Mouse (Mus musculus) MEL (cell line): ENCODE data around the gene Sarm1. TPM values are rescaled to one million over a fixed set of nuclear protein-coding genes. Genes with fewer than 3 reads are reported as not detected.

Experiments
- DNase-seq: peaks from one replicate; pipeline ENCODE4 v3.0.0; 2011; ENCODE audit warnings: low read depth, low spot score
- H3K27ac ChIP-seq: 2 replicates; pipeline ENCODE4 v1.5.1; 2012; ENCODE audit warnings: low read depth, mild to moderate bottlenecking, control low read depth, low read length, moderate library complexity; ENCODE audit not compliant: control insufficient read depth
- H3K27me3 ChIP-seq, 2 experiments: fragments of 150-350 bp in 1 of 2; sonication (generic) in 1 of 2; 2 replicates each; pipeline ENCODE4 v1.6.1; 2012; ENCODE audit warnings: low read length in 2 of 2, mild to moderate bottlenecking in 2 of 2, improper control_type of control experiment in 1 of 2, moderate library complexity in 1 of 2; ENCODE audit not compliant: insufficient read depth in 2 of 2, control insufficient read depth in 1 of 2
- H3K36me3 ChIP-seq, 2 experiments: 2 replicates each; pipeline ENCODE4 v1.6.1; 2012 to 2014; ENCODE audit warnings: low read length in 2 of 2, improper control_type of control experiment in 1 of 2, inconsistent platforms in 1 of 2, mild to moderate bottlenecking in 1 of 2; ENCODE audit not compliant: insufficient read depth in 2 of 2, control insufficient read depth in 1 of 2
- H3K4me1 ChIP-seq, 2 experiments: fragments of 150-350 bp in 1 of 2; sonication (generic) in 1 of 2; 2 replicates each; pipeline ENCODE4 v1.6.1; 2012; ENCODE audit warnings: low read length in 2 of 2, improper control_type of control experiment in 1 of 2, mild to moderate bottlenecking in 1 of 2; ENCODE audit not compliant: insufficient read depth in 2 of 2, control insufficient read depth in 1 of 2
- H3K4me3 ChIP-seq, 2 experiments: fragments of 150-350 bp in 1 of 2; sonication (generic) in 1 of 2; 2 replicates each; pipeline ENCODE4 v1.5.1; 2012; ENCODE audit warnings: low read depth in 2 of 2, low read length in 2 of 2, mild to moderate bottlenecking in 2 of 2, moderate library complexity in 2 of 2, control low read depth in 1 of 2, improper control_type of control experiment in 1 of 2; ENCODE audit not compliant: control insufficient read depth in 1 of 2, insufficient read depth in 1 of 2
- H3K79me2 ChIP-seq: 2 replicates; pipeline ENCODE4 v1.6.1; 2012; ENCODE audit warnings: mild to moderate bottlenecking, low read length, moderate library complexity; ENCODE audit not compliant: control insufficient read depth, poor library complexity, insufficient read depth
- H3K9ac ChIP-seq: 2 replicates; pipeline ENCODE4 v1.6.1; 2012; ENCODE audit warnings: low read depth, mild to moderate bottlenecking, control low read depth, low read length, moderate library complexity; ENCODE audit not compliant: control insufficient read depth, poor library complexity, severe bottlenecking
- H3K9me3 ChIP-seq: fragments of 150-350 bp; sonication (generic); replicated peaks from 2 replicates; pipeline ENCODE4 v1.6.1; 2012; ENCODE audit warnings: mild to moderate bottlenecking, low read length, improper control_type of control experiment, moderate library complexity; ENCODE audit not compliant: insufficient read depth
- BHLHE40 ChIP-seq: IDR thresholded peaks from 2 replicates; pipeline ENCODE4 v1.6.1; 2012; ENCODE audit warnings: low read depth, mild to moderate bottlenecking, inconsistent platforms, low read length, improper control_type of control experiment, borderline replicate concordance
- CHD1 ChIP-seq: IDR thresholded peaks from 2 replicates; pipeline ENCODE4 v1.6.1; 2012; ENCODE audit warnings: low read depth, mild to moderate bottlenecking, inconsistent platforms, low read length, improper control_type of control experiment
- CHD2 ChIP-seq: IDR thresholded peaks from 2 replicates; pipeline ENCODE4 v1.6.1; 2011; ENCODE audit warnings: low read length, improper control_type of control experiment
- CTCF ChIP-seq, 3 experiments: IDR thresholded peaks in 2 of 3; conservative IDR thresholded peaks in 1 of 3; 2 replicates each; pipeline ENCODE4 v1.5.1; 2011 to 2012; ENCODE audit warnings: low read length in 3 of 3, low read depth in 2 of 3, mild to moderate bottlenecking in 2 of 3, improper control_type of control experiment in 1 of 3, inconsistent platforms in 1 of 3, mixed read lengths in 1 of 3, moderate library complexity in 1 of 3; ENCODE audit not compliant: control insufficient read depth in 1 of 3, insufficient read depth in 1 of 3, poor library complexity in 1 of 3, severe bottlenecking in 1 of 3
- E2F4 ChIP-seq: IDR thresholded peaks from 2 replicates; pipeline ENCODE4 v1.6.1; 2011; ENCODE audit warnings: low read depth, low read length, improper control_type of control experiment, borderline replicate concordance
- ELF1 ChIP-seq: IDR thresholded peaks from 2 replicates; pipeline ENCODE4 v1.6.1; 2014; ENCODE audit warnings: low read depth, mild to moderate bottlenecking, inconsistent platforms, low read length, improper control_type of control experiment, moderate library complexity
- ETS1 ChIP-seq: IDR thresholded peaks from 2 replicates; pipeline ENCODE4 v1.6.1; 2012; ENCODE audit warnings: low read depth, mild to moderate bottlenecking, inconsistent platforms, low read length, improper control_type of control experiment, moderate library complexity
- GABPA ChIP-seq: IDR thresholded peaks from 2 replicates; pipeline ENCODE4 v1.6.1; 2012; ENCODE audit warnings: low read depth, mild to moderate bottlenecking, inconsistent platforms, low read length, improper control_type of control experiment, moderate library complexity
- GATA1 ChIP-seq: IDR thresholded peaks from 2 replicates; pipeline ENCODE4 v1.6.1; 2011; ENCODE audit warnings: low read depth, low read length, improper control_type of control experiment
- JUND ChIP-seq: IDR thresholded peaks from 2 replicates; pipeline ENCODE4 v1.6.1; 2011; ENCODE audit warnings: low read depth, mild to moderate bottlenecking, improper control_type of control experiment, low read length
- KAT2A ChIP-seq: conservative IDR thresholded peaks from 2 replicates; pipeline ENCODE4 v1.6.1; 2012; ENCODE audit warnings: low read depth, low read length, improper control_type of control experiment, inconsistent platforms
- MAX ChIP-seq: IDR thresholded peaks from 2 replicates; pipeline ENCODE4 v1.6.1; 2011; ENCODE audit warnings: low read length, improper control_type of control experiment
- MAZ ChIP-seq: IDR thresholded peaks from 2 replicates; pipeline ENCODE4 v1.6.1; 2012; ENCODE audit warnings: low read depth, mild to moderate bottlenecking, inconsistent platforms, low read length, improper control_type of control experiment
- MXI1 ChIP-seq: IDR thresholded peaks from 2 replicates; pipeline ENCODE4 v1.6.1; 2011; ENCODE audit warnings: mild to moderate bottlenecking, low read depth, low read length, improper control_type of control experiment
- MYB ChIP-seq: IDR thresholded peaks from 2 replicates; pipeline ENCODE4 v1.6.1; 2011; ENCODE audit warnings: mild to moderate bottlenecking, low read depth, low read length, improper control_type of control experiment
- MYC ChIP-seq: IDR thresholded peaks from 2 replicates; pipeline ENCODE4 v1.6.1; 2011; ENCODE audit warnings: low read depth, mild to moderate bottlenecking, low read length, improper control_type of control experiment, moderate library complexity
- NELFE ChIP-seq: IDR thresholded peaks from 2 replicates; pipeline ENCODE4 v1.6.1; 2011; ENCODE audit warnings: low read depth, low read length, improper control_type of control experiment
- NRF1 ChIP-seq: IDR thresholded peaks from 2 replicates; pipeline ENCODE4 v1.6.1; 2014; ENCODE audit warnings: low read depth, mild to moderate bottlenecking, inconsistent platforms, low read length, improper control_type of control experiment, moderate library complexity; ENCODE audit not compliant: poor library complexity, insufficient read depth, severe bottlenecking
- POLR2A ChIP-seq, 2 experiments: IDR thresholded peaks; 2 replicates each; pipeline ENCODE4 v1.6.1; 2011 to 2012; ENCODE audit warnings: low read length in 2 of 2, mild to moderate bottlenecking in 2 of 2, control low read depth in 1 of 2, improper control_type of control experiment in 1 of 2, low read depth in 1 of 2, moderate library complexity in 1 of 2; ENCODE audit not compliant: control insufficient read depth in 1 of 2, insufficient read depth in 1 of 2, poor library complexity in 1 of 2
- POLR2AphosphoS5 ChIP-seq: IDR thresholded peaks from 2 replicates; pipeline ENCODE4 v1.6.1; 2012; ENCODE audit warnings: low read depth, borderline replicate concordance, mild to moderate bottlenecking, inconsistent platforms, low read length, moderate library complexity, mixed read lengths
- RAD21 ChIP-seq: IDR thresholded peaks from 2 replicates; pipeline ENCODE4 v1.6.1; 2011; ENCODE audit warnings: mild to moderate bottlenecking, low read depth, low read length, improper control_type of control experiment
- RCOR1 ChIP-seq: IDR thresholded peaks from 2 replicates; pipeline ENCODE4 v1.6.1; 2012; ENCODE audit warnings: low read depth, mild to moderate bottlenecking, inconsistent platforms, low read length, improper control_type of control experiment
- SIN3A ChIP-seq: IDR thresholded peaks from 2 replicates; pipeline ENCODE4 v1.6.1; 2012; ENCODE audit warnings: low read length, improper control_type of control experiment, inconsistent platforms
- SMC3 ChIP-seq: IDR thresholded peaks from 2 replicates; pipeline ENCODE4 v1.6.1; 2011; ENCODE audit warnings: low read depth, low read length, improper control_type of control experiment
- TAL1 ChIP-seq: IDR thresholded peaks from 2 replicates; pipeline ENCODE4 v1.6.1; 2012; ENCODE audit warnings: mild to moderate bottlenecking, inconsistent platforms, low read length, moderate library complexity, mixed read lengths
- TBP ChIP-seq: IDR thresholded peaks from 2 replicates; pipeline ENCODE4 v1.8.0; 2011; ENCODE audit warnings: low read depth, low read length, improper control_type of control experiment
- TCF12 ChIP-seq: IDR thresholded peaks from 2 replicates; pipeline ENCODE4 v1.6.1; 2014; ENCODE audit warnings: low read depth, mild to moderate bottlenecking, inconsistent platforms, low read length, improper control_type of control experiment, moderate library complexity
- UBTF ChIP-seq: IDR thresholded peaks from 2 replicates; pipeline ENCODE4 v1.6.1; 2012; ENCODE audit warnings: low read depth, mild to moderate bottlenecking, inconsistent platforms, low read length, improper control_type of control experiment, moderate library complexity, borderline replicate concordance; ENCODE audit not compliant: insufficient read depth
- USF1 ChIP-seq: IDR thresholded peaks from 2 replicates; pipeline ENCODE4 v1.6.1; 2014; ENCODE audit warnings: low read depth, mild to moderate bottlenecking, inconsistent platforms, low read length, improper control_type of control experiment, moderate library complexity
- USF2 ChIP-seq, 2 experiments: IDR thresholded peaks; 2 replicates each; pipeline ENCODE4 v1.6.1; 2011 to 2012; ENCODE audit warnings: improper control_type of control experiment in 2 of 2, low read length in 2 of 2, borderline replicate concordance in 1 of 2, inconsistent platforms in 1 of 2, low read depth in 1 of 2, mild to moderate bottlenecking in 1 of 2; ENCODE audit not compliant: insufficient read depth in 1 of 2
- ZC3H11A ChIP-seq: IDR thresholded peaks from 2 replicates; pipeline ENCODE4 v1.6.1; 2012; ENCODE audit warnings: low read depth, mild to moderate bottlenecking, inconsistent platforms, low read length, improper control_type of control experiment
- ZKSCAN1 ChIP-seq: IDR thresholded peaks from 2 replicates; pipeline ENCODE4 v1.6.1; 2012; ENCODE audit warnings: low read depth, mild to moderate bottlenecking, inconsistent platforms, low read length, improper control_type of control experiment, moderate library complexity
- ZMIZ1 ChIP-seq: IDR thresholded peaks from 2 replicates; pipeline ENCODE4 v1.6.1; 2012; ENCODE audit warnings: low read depth, mild to moderate bottlenecking, inconsistent platforms, low read length, improper control_type of control experiment, moderate library complexity
- ZNF384 ChIP-seq: IDR thresholded peaks from 2 replicates; pipeline ENCODE4 v1.6.1; 2012; ENCODE audit warnings: low read depth, mild to moderate bottlenecking, inconsistent platforms, low read length, improper control_type of control experiment
- polyA plus RNA-seq, 2 experiments: library from polyadenylated mRNA; stranded (reverse) in 1 of 2; unstranded in 1 of 2; fragments of >175 nt in 1 of 2; fragments of >200 nt in 1 of 2; gene quantifications; 2 replicates each; pipeline versions ENCODE4 v1.2.1 to v1.2.4; 2012; ENCODE audit warnings: low replicate concordance in 2 of 2, low read depth in 1 of 2; ENCODE audit not compliant: insufficient read length in 2 of 2, insufficient read depth in 1 of 2, missing spikeins in 1 of 2
- total RNA-seq: library from RNA; depleted of rRNA; stranded (reverse); fragments of 300-350 nt; gene quantifications from 2 replicates; pipeline ENCODE4 v1.2.3, GENCODE M21; 2012; rRNA removed

Sarm1 gene
- total RNA-seq: 0.73 and 1.1 TPM in 2 replicates
- polyA plus RNA-seq: 1 to 10 TPM in 1 of 2 experiments, not detected in 1; 4.3 TPM

DNA sequence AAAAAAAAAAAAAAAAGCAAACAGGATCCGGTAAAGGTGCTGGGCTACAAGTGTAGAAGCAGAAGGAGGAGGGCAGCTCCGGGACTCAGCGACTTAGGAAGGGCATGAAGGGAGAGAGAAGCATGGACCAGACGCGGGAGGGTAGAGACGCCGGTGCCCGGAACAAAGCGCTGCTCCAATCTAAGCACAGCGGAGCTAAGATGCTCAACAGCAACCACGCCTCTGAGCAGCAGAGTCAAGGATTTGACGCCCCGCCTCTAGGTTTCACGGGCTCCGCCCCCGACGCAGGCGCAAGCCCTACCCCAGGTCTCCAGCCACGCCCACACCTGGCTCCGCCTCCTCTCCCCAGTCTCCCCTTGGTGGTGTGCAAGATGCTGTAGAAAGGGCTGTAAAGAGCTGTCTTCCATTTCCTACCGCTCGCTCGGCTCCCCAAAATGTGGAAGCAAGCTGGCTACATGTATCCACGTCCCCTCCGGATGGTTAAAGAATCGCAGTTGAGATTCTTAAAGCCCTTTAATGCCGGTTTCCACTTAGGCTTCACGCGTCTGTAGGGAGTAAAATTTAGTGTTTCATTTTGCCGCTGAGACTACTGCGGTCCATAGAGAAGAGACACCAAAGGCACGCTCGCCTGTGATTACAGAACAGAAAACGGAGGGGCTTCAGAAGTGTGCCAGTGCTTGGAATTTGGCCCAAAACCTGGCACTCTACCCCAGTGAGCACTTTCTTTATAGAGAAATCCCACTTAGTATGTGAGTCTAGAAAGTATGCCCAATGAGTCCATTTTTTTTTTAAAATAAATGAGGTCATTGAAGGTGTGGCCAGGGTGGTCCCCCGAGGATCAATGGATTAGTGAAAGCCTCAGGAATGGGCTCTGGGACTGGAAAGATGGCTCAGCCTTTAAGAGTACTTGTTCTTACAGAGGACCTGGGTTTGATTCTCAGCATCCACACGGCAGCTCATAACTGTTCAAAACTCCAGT, at the start of gene Sarm1:
Gene Sarm1 (minus strand): TSS at position 211 of the 979 bp plus-strand sequence.
- peak; percentile 99 for DNase-seq
- Histone ChIP-seq H3K9me3 (no peaks in the 10 kb centered on the region), H3K4me1 (peaks cover 0 to 18% of the 10 kb centered on the region in 2 experiments; a peak in 2 of 4 replicates), H3K27ac (peak within 1 kb of the TSS; percentile 43; the same call in 1 of the 2 replicates), H3K36me3 (peaks cover 0 to 7% of the 10 kb centered on the region in 2 experiments; a peak in 1 of 4 replicates), H3K4me3 (peak within 1 kb of the TSS; percentile 65 to 80), H3K79me2 (no peaks in the 10 kb centered on the region), H3K9ac (peak within 1 kb of the TSS; percentile 69), H3K27me3 (peaks cover 0 to 1% of the 10 kb centered on the region in 2 experiments; a peak in 3 of 4 replicates)
- TF ChIP-seq ELF1 (no peak), ZNF384 (peak; percentile 80), KAT2A (0 out of 2 replicates have a peak, but pooled peaks have one; percentile 15), TBP (peak; percentile 78), BHLHE40 (no peak), E2F4 (no peak), MAX (peak; percentile 63), JUND (no peak), ZMIZ1 (peak; percentile 84), MAZ (peak; percentile 31; the same call in 1 of the 2 replicates), NRF1 (peak; percentile 97), CTCF (IDR thresholded peaks at IDR 0.05 in 2 of 3, conservative IDR thresholded peaks at IDR 0.05 in 1 of 3; ENCODE audit: control insufficient read depth in 1 of 3, insufficient read depth in 1 of 3, low read depth in 2 of 3, low read length in 3 of 3, poor library complexity in 1 of 3, severe bottlenecking in 1 of 3) (no peak), RCOR1 (peak; percentile 22; the same call in 1 of the 2 replicates), ZKSCAN1 (no peak), RAD21 (no peak), ZC3H11A (no peak), MXI1 (peak; percentile 70; the same call in 1 of the 2 replicates), CHD2 (no peak), POLR2A (IDR thresholded peaks at IDR 0.05; ENCODE audit: control insufficient read depth in 1 of 2, insufficient read depth in 1 of 2, low read depth in 1 of 2, low read length in 2 of 2, poor library complexity in 1 of 2) (peak; percentile 58 to 91; a peak in 3 of 4 replicates), ETS1 (no peak; the same call in 1 of the 2 replicates), TCF12 (peak; percentile 63; the same call in 1 of the 2 replicates), CHD1 (no peak), POLR2AphosphoS5 (no peak), USF2 (IDR thresholded peaks at IDR 0.05; ENCODE audit: borderline replicate concordance in 1 of 2, insufficient read depth in 1 of 2, low read depth in 1 of 2, low read length in 2 of 2) (no peak), TAL1 (no peak), MYB (no peak), SMC3 (no peak; the same call in 1 of the 2 replicates), GABPA (no peak), MYC (no peak), USF1 (0 out of 2 replicates have a peak, but pooled peaks have one; percentile 28), UBTF (no peak), NELFE (peak; percentile 88), SIN3A (peak; percentile 76; the same call in 1 of the 2 replicates), GATA1 (no peak)
